Mouse (Mus musculus) erythroblast, embryonic 14.5 days (primary cell): ENCODE data around the gene Tox3. TPM values are rescaled to one million over a fixed set of nuclear protein-coding genes. Genes with fewer than 3 reads are reported as not detected.

Experiments
- H3K27me3 ChIP-seq: 2 replicates; pipeline ENCODE4 v1.6.1; 2012; ENCODE audit warnings: inconsistent platforms; ENCODE audit not compliant: control insufficient read depth
- H3K36me3 ChIP-seq: 2 replicates; pipeline ENCODE4 v1.6.1; 2012; ENCODE audit warnings: mild to moderate bottlenecking, inconsistent platforms; ENCODE audit not compliant: control insufficient read depth
- H3K4me1 ChIP-seq: 2 replicates; pipeline ENCODE4 v1.6.1; 2012; ENCODE audit warnings: inconsistent platforms; ENCODE audit not compliant: control insufficient read depth
- H3K4me3 ChIP-seq: replicated peaks from 2 replicates; pipeline ENCODE3; 2012; ENCODE audit warnings: moderate library complexity, mild to moderate bottlenecking, inconsistent platforms
- H3K9me3 ChIP-seq: 2 replicates; pipeline ENCODE4 v1.6.1; 2012; ENCODE audit warnings: low read length, inconsistent platforms, mixed read lengths; ENCODE audit not compliant: control insufficient read depth
- GATA1 ChIP-seq: IDR thresholded peaks from 2 replicates; pipeline ENCODE4 v1.6.1; 2012; ENCODE audit warnings: low read length, inconsistent platforms, mixed read lengths
- TAL1 ChIP-seq: IDR thresholded peaks from 3 replicates; pipeline ENCODE4 v1.6.1; 2012; ENCODE audit warnings: low read length, inconsistent platforms, mixed read lengths
- polyA plus RNA-seq: library from polyadenylated mRNA; stranded (reverse); fragments of >175 nt; gene quantifications from 2 replicates; pipeline ENCODE4 v1.2.3, GENCODE M21; 2012

The Tox3 gene
- polyA plus RNA-seq, 1 experiment: not detected

- Histone ChIP-seq H3K27me3 (peaks cover under 1% of the 10 kb centered on the region; the same call in 1 of the 2 replicates), H3K4me3 (no peak overlapping the region), H3K36me3 (no peaks in the 10 kb centered on the region), H3K9me3 (no peaks in the 10 kb centered on the region), H3K4me1 (no peaks in the 10 kb centered on the region)
- TF ChIP-seq GATA1 (no peak), TAL1 (no peak)
These were observed 6.6 kb upstream of the Tox3 start for GRCm38 (mm10) chr8:90354782-90355181.

GRCm38 (mm10) chr8:90353960-90354540 lies 5.9 kb upstream of the Tox3 start:
- no peak for TF ChIP-seq TAL1
- no peak for TF ChIP-seq GATA1
- peaks cover 6% of the 10 kb centered on the region for H3K27me3 ChIP-seq
- H3K4me3 ChIP-seq: no peak overlapping the region
- no peaks in the 10 kb centered on the region for H3K36me3 ChIP-seq
- no peaks in the 10 kb centered on the region for H3K9me3 ChIP-seq
- H3K4me1 ChIP-seq: no peaks in the 10 kb centered on the region

GRCm38 (mm10) chr8:90353499-90353898 lies 5.4 kb upstream of the Tox3 start:
- H3K9me3 ChIP-seq: no peaks in the 10 kb centered on the region
- TF ChIP-seq GATA1 (no peak), TAL1 (no peak)
- H3K36me3 ChIP-seq: no peaks in the 10 kb centered on the region
- no peaks in the 10 kb centered on the region for H3K4me1 ChIP-seq
- no peak overlapping the region for H3K4me3 ChIP-seq
- peaks cover 10% of the 10 kb centered on the region for H3K27me3 ChIP-seq

GRCm38 (mm10) chr8:90352991-90353390 lies 4.8 kb upstream of the Tox3 start:
- Histone ChIP-seq H3K36me3 (no peaks in the 10 kb centered on the region), H3K27me3 (peaks cover 15% of the 10 kb centered on the region), H3K4me1 (no peaks in the 10 kb centered on the region), H3K4me3 (no peak overlapping the region), H3K9me3 (no peaks in the 10 kb centered on the region)
- TF ChIP-seq TAL1 (no peak), GATA1 (no peak)

- Histone ChIP-seq H3K27me3 (peaks cover 37% of the 10 kb centered on the region), H3K9me3 (no peaks in the 10 kb centered on the region), H3K4me3 (no peak overlapping the region), H3K36me3 (no peaks in the 10 kb centered on the region), H3K4me1 (no peaks in the 10 kb centered on the region)
- no peak for TF ChIP-seq TAL1
- TF ChIP-seq GATA1: no peak
These were observed 1.8 kb upstream of the Tox3 start for GRCm38 (mm10) chr8:90349709-90350562.

GRCm38 (mm10) chr8:90348926-90349683 lies 962 bp upstream of the Tox3 start:
- Histone ChIP-seq H3K36me3 (no peaks in the 10 kb centered on the region), H3K9me3 (no peaks in the 10 kb centered on the region), H3K4me3 (no peak overlapping the region), H3K27me3 (peaks cover 37% of the 10 kb centered on the region), H3K4me1 (no peaks in the 10 kb centered on the region)
- TF ChIP-seq TAL1: no peak
- no peak for TF ChIP-seq GATA1

- Histone ChIP-seq H3K4me3 (no peak overlapping the region), H3K36me3 (no peaks in the 10 kb centered on the region), H3K9me3 (no peaks in the 10 kb centered on the region), H3K27me3 (peaks cover 37% of the 10 kb centered on the region), H3K4me1 (no peaks in the 10 kb centered on the region)
- TF ChIP-seq GATA1 (no peak), TAL1 (no peak)
These were observed 464 bp downstream of the Tox3 start for GRCm38 (mm10) chr8:90347581-90348177.

- no peaks in the 10 kb centered on the region for H3K9me3 ChIP-seq
- no peaks in the 10 kb centered on the region for H3K4me1 ChIP-seq
- TF ChIP-seq TAL1: no peak
- TF ChIP-seq GATA1: no peak
- no peak overlapping the region for H3K4me3 ChIP-seq
- H3K36me3 ChIP-seq: no peaks in the 10 kb centered on the region
- peaks cover 37% of the 10 kb centered on the region for H3K27me3 ChIP-seq
These were observed 1.1 kb downstream of the Tox3 start for GRCm38 (mm10) chr8:90346880-90347535.
